Mouse (Mus musculus) hematopoietic stem cell, adult 5-6 weeks (primary cell): Measurements from ENCODE around the gene Cebpe. TPM values are rescaled to one million over a fixed set of nuclear protein-coding genes. Genes with fewer than 3 reads are reported as not detected.

Experiments
- ATAC-seq, 2 experiments: fragments of 125-278 bp in 1 of 2; replicated peaks in 1 of 2; 2 replicates each; pipeline ENCODE4 v1.8.0; 2016 to 2017; ENCODE audit warnings: inconsistent platforms in 2 of 2, mild to moderate bottlenecking in 2 of 2, moderate number of reproducible peaks in 2 of 2, low read depth in 1 of 2, moderate TSS enrichment in 1 of 2; ENCODE audit not compliant: low FRiP score in 2 of 2, poor library complexity in 2 of 2, severe bottlenecking in 2 of 2, insufficient read depth in 1 of 2, low TSS enrichment in 1 of 2
- total RNA-seq: library from RNA; stranded (forward); fragments of 172-1452, 232-1000 nt; gene quantifications from 2 replicates; pipeline ENCODE4 v1.2.3, GENCODE M21; 2017

Cebpe gene
- total RNA-seq, 1 experiment from 2014 or later: 11.4 TPM

GRCm38 (mm10) chr14:54696752-54697151, 15.2 kb downstream of the Cebpe start:
- no peak for ATAC-seq

- 0 out of 4 replicates have a peak, but pooled peaks of 1 of the 2 experiments have one; percentile 2 for ATAC-seq
Measured at GRCm38 (mm10) chr14:54695042-54695441, 16.9 kb downstream of the Cebpe start.

DNA sequence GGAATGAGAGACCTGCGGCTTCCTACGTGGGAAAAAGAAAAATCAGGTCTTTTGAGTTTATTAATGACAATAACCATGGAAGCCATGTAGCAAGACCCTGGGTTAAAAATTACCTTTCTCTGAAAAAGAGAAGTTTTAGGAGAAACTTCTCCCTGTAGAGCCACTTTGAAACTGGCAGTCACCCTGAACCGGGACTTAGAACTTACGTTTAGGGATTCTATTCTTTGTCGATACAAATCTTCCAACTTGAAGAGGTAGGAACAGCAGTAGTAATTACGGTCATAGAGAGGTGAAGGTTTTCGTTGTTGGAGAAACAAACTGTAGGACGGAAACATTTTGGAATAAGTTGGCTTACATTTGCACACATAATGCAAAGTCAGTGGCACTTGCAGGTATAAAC, 24.7 kb downstream of the Cebpe start:
- ATAC-seq: no peak

GRCm38 (mm10) chr14:54686522-54687143, 25.3 kb downstream of the Cebpe start, which contains the start of gene Acin1:
Gene Acin1 (minus strand): TSS chr14:54686931.
- peak; percentile 88 to 90 for ATAC-seq

DNA sequence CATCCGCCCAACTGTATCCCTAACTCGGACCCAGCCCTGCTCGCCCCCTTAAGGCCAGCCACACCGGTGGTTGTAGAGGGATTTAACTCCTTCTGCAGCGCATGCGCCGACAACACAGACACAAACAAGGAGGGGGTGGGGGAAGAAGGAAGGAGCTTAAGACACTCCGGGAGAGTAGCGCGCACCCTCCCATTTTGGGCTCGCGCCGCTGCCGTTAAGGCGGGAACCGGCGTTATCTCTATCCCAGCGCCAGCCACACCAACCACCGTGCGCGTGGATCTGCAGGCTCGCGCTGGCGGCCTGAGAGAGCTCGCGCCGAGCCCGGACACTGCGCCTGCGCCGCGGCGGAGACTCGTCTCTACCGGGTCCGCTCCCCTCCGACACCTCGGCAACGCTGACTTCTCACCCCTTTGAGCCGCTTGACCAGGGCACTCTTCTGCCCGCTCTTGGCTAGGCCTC, 25.9 kb downstream of the Cebpe start, which contains the start of gene 1700123O20Rik:
1700123O20Rik (plus strand) TSS at position 154 of the 459 bp plus-strand sequence.
- ATAC-seq: peak; percentile 55 to 70; a peak in 3 of 4 replicates

DNA sequence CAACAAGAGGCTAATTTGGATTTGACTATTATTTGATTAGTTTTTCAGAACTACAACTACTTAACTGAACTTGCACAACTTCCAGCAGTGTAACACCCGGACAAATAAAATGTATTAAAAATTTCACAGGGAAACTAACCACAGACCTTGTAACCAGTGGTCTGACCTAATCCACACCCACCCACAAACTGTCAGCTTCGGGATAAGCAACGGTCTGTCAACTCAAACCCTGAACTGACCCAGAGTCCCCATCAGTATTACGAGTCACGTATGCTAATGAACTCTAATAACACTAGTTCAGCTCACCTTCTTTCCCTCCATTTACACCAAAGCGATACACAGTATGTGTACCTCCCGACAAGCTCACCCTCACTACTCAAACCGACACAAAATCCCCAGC, 26.5 kb downstream of the Cebpe start:
- ATAC-seq: no peak

DNA sequence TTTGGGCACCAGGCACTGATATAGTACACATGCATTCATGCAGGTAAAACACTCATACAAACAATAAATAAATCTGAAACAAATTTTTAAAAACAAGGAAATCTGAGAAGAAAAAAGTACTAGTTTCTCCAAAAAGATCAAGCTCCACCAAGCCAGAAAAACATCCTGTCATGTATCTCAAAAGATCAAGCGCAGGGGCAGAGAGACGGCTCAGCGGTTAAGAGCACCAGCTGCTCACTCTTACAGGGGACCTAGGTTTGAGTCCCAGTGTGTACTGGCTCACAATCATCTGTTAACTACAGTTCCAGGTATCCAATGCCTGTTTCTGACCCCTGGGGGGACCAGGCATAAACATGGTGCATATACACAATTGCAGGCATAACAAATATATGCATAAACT, 29.6 kb downstream of the Cebpe start:
- no peak for ATAC-seq

DNA sequence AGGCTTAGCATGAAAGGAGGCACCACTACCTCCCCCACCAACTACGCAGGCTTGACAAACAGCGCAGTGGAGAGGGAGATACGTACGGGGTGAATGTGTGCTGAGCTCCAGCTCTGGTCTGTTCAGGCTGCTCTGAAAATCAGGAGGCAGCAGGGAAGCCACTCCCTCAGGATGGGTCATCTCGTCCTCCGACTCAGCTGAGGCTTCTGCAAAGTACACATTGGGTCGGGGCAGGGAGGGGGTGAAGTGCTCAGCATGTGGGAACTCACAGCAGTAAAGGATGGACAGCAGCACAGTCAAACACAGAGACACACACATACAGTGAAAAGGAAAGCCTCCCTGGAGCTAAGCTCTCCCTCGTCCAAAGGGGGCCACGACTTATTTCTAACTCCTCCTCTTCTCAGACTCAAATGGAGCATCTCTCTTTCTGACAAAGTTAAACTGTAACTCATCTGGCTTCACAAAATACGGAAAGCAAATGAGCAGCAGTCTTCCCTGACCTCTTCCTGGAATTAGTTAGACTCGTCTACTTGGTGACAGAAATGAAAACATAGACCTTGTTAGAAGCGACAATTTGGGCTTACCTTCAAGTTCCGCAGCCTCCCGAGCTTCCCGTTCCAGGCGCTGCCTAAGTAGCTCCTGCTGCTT, 33.2 kb downstream of the Cebpe start:
- ATAC-seq: no peak

- ATAC-seq: no peak
Measured at GRCm38 (mm10) chr14:54676290-54676689, 35.7 kb downstream of the Cebpe start.

- no peak for ATAC-seq
Measured at GRCm38 (mm10) chr14:54674317-54674716, 37.7 kb downstream of the Cebpe start.

GRCm38 (mm10) chr14:54669381-54669780, 42.6 kb downstream of the Cebpe start:
- ATAC-seq: peak in 1 of 2 experiments; percentile 56; a peak in 1 of 4 replicates

GRCm38 (mm10) chr14:54664477-54665222, 47.3 kb downstream of the Cebpe start:
- no peak for ATAC-seq

Other genes starting within 250 kb of the Cebpe start
- 20.5 and 38.3 TPM in 2 replicates for gene Lrp10, start 248.0 kb downstream of the Cebpe start, total RNA-seq
- gene Rem2, start 236.1 kb downstream of the Cebpe start, total RNA-seq: 1.8 and 2.5 TPM in 2 replicates
- 52.4 and 53.1 TPM in 2 replicates for gene Prmt5, start 194.6 kb downstream of the Cebpe start, total RNA-seq
- gene Haus4, start 157.6 kb downstream of the Cebpe start, total RNA-seq: 68.6 and 76.0 TPM in 2 replicates
- 0.74 and 1.3 TPM in 2 replicates for gene Ajuba, start 134.6 kb downstream of the Cebpe start, total RNA-seq
- gene 4931414P19Rik, start 106.2 kb downstream of the Cebpe start, total RNA-seq: 3.8 and 15.3 TPM in 2 replicates
- gene Psmb5, start 94.2 kb downstream of the Cebpe start, total RNA-seq: 27.2 and 41.8 TPM in 2 replicates
- not detected in 2 replicates for gene Psmb11, start 90.7 kb downstream of the Cebpe start, total RNA-seq
- not detected in 2 replicates for gene Gm17606, start 71.2 kb downstream of the Cebpe start, total RNA-seq
- gene Cdh24, start 70.8 kb downstream of the Cebpe start, total RNA-seq: 1.4 and 2.3 TPM in 2 replicates
- gene 1700123O20Rik, start 26.0 kb downstream of the Cebpe start, total RNA-seq: 34.8 and 47.8 TPM in 2 replicates
- 261 and 357 TPM in 2 replicates for gene Acin1, start 25.2 kb downstream of the Cebpe start, total RNA-seq
- gene Gm29776, start 13.3 kb downstream of the Cebpe start, total RNA-seq: 1.1 TPM in 1 of 2 replicates, not detected in the other
- gene Slc7a8, start 69.8 kb upstream of the Cebpe start, total RNA-seq: 2.3 and 3.2 TPM in 2 replicates
- gene Rnf212b, start 102.0 kb upstream of the Cebpe start, total RNA-seq: not detected in 2 replicates
- 11.3 and 19.1 TPM in 2 replicates for gene Homez, start 158.8 kb upstream of the Cebpe start, total RNA-seq
- 2.6 and 3.6 TPM in 2 replicates for gene Ppp1r3e, start 165.4 kb upstream of the Cebpe start, total RNA-seq
- gene Bcl2l2, start 171.2 kb upstream of the Cebpe start, total RNA-seq: 6.1 and 13.1 TPM in 2 replicates
- not detected in 2 replicates for gene Gm20521, start 171.3 kb upstream of the Cebpe start, total RNA-seq
- gene Pabpn1, start 180.3 kb upstream of the Cebpe start, total RNA-seq: 268 and 313 TPM in 2 replicates
- gene Slc22a17, start 201.0 kb upstream of the Cebpe start, total RNA-seq: 0.94 and 4.6 TPM in 2 replicates
- gene Efs, start 214.0 kb upstream of the Cebpe start, total RNA-seq: not detected in 2 replicates
- gene Il25, start 220.5 kb upstream of the Cebpe start, total RNA-seq: not detected in 2 replicates
- gene Cmtm5, start 224.1 kb upstream of the Cebpe start, total RNA-seq: not detected in 2 replicates